Mouse (Mus musculus) granulocyte monocyte progenitor cell, adult 5-6 weeks (primary cell): ENCODE measurements around the gene Tspan31. TPM values are rescaled to one million over a fixed set of nuclear protein-coding genes. Genes with fewer than 3 reads are reported as not detected.
A peak's percentile ranks its signal among the peaks of the same experiment; 100 is the strongest.

Source experiments
- ATAC-seq: replicated peaks from 2 replicates; pipeline ENCODE4 v1.8.0; 2016; ENCODE audit warnings: mild to moderate bottlenecking, moderate TSS enrichment, inconsistent platforms; ENCODE audit not compliant: poor library complexity, severe bottlenecking
- total RNA-seq, 2 experiments: library from RNA; stranded (forward) in 1 of 2; stranded (reverse) in 1 of 2; fragments of 200-712, 200-1000 nt in 1 of 2; fragments of >200 nt in 1 of 2; fragmentation: Nextera tagmentation in 1 of 2; gene quantifications; 2 replicates each; pipeline ENCODE4 v1.2.3; 2014 to 2017

The Tspan31 gene
- total RNA-seq, 2 experiments from 2014 or later: 82.6 to 102 TPM

DNA sequence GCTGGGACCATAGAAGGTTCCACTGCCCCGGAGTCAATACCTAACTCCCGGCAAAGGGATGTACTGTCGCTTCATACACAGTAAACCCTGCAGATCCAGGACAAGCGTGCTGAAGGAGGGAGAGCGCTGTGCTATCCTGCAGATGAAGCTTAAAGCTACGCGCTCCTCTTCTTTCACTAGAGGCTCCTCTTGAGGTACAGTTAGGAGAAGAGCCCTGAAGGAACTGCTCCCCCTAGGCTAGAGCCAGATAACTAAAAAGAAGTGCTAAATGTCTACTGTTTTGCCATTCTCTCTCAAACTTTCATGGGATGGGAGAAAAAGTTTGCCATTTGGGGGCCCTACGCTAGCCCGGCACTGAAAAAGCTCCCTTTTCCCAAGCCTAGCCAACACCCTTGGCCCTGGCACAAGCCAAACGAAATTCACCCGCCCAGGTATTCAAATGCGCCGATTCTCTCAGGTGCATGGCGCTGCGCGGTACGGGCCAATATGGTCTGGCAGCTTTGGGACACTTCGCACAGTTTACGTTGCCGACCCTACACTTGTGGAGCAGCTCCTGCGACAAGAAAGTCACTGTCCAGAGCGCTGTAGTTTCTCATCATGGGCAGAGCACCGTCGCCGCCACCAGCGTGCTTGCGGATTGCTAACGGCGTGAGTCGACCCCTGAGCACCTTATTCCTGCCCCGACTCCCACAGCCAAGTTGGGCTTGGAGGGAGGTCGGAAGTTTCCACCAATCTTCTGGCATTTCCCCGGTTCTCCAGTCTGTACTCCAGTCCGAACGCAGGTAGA is 21.3 kb downstream of the Tspan31 start:
- ATAC-seq: peak; percentile 1; the same call in 1 of the 2 replicates

DNA sequence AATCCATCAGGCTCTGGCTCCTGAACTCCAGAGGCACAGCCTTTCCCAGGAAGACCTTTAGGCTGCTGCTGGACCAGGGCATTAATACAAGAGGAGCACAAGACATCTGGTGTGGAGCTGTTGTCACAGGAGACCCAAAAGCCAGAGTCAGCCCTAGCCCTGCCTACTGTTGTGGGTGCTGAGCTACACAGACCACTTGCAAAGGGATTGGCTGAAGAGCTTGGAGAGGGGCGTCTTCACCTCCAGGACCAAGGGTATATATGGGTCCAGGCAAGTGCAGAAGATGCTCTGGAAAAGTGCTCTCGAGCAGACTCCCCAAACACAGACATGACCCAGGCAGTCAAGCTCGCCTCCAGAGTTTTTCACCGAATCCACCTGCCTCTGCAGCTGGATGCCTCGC is 22.1 kb downstream of the Tspan31 start, which contains the start of gene Cyp27b1:
TSS of gene Cyp27b1 (plus strand) at position 297 of the 400 bp plus-strand sequence.
- ATAC-seq: no peak

DNA sequence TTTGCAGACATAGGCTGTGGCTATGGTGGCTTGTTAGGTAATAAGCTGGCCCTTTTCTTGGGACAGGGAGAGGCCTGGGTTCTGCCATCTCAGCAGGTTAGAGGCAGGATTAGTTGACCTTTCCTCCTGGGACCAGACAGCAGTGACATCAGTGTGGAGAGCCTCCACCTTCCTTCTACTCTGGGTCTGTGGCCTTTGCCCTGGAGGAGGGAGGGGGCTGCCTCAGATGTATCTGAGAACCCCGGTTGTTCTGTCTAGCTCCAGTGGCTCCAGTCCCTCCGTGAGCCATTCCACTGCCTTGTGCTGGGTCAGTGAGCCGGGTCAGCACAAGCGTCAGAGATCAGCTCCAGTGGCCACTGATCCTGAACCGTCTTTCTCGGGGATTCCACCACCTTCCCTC is 26.9 kb downstream of the Tspan31 start:
- no peak for ATAC-seq

DNA sequence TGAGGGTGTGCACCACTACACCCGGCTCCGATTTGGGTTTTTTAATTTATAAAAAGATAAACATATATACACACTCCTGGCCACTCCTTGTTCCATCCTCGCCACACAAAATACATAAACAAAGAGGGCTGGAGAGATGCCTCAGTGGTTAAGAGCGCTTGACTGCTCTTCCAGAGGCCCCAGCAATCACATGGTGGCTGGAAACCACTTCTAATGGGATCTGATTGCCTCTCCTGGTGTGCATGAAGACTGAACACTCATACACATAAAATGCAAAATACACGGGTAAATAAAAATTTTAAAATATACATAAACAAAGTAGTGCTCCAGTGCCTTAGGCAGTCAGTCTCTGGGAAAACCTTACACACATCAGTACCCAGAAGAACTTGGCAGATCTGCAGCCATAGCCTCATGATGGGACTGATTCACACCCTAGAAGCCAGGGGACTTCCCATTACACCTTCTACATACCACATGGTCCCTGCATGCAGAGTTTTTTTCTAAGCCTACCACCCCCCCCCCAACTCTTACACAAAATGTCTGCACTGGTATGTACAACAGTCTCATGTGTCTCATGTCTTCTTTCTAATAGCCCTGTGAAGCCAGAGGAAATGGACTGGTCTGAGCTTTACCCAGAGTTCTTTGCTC is 27.5 kb downstream of the Tspan31 start:
- no peak for ATAC-seq

GRCm38 (mm10) chr10:127041774-127042338 is 28.2 kb downstream of the Tspan31 start:
- ATAC-seq: peak; percentile 86

- ATAC-seq: peak; percentile 49
These were observed 28.7 kb downstream of the Tspan31 start, which contains the start of the genes Mettl1 and Eef1akmt3 for GRCm38 (mm10) chr10:127041274-127041766. Gene Mettl1, plus strand, starts transcription at chr10:127041414. Gene Eef1akmt3, minus strand, starts transcription at chr10:127041513.

GRCm38 (mm10) chr10:127040569-127041214 is 29.4 kb downstream of the Tspan31 start:
- peak; percentile 14; the same call in 1 of the 2 replicates for ATAC-seq

- no peak for ATAC-seq
These were observed 32.4 kb downstream of the Tspan31 start for GRCm38 (mm10) chr10:127037641-127038040.

GRCm38 (mm10) chr10:127036273-127036672 is 33.8 kb downstream of the Tspan31 start:
- ATAC-seq: no peak

DNA sequence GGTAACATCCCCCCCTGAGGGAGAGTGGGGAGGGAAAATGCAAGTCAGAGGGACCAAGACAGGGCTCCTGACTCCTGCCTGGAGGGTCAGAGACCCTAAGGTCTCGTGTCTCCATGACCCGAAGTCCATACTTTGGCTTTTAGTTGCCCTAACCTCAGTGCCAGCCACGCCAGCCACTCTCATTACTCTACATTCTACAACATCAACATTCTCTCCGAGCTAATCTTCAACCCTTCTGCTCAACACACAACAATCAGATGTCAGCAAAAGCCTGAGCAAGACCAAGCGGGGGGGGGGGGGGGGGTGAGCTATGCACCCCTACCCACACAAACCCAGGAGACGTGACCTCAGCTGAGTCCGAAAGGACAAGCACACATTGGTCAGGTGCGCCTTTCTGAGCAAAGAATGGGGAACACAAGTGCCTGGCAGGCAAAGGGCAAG is 36.7 kb downstream of the Tspan31 start:
- ATAC-seq: no peak

GRCm38 (mm10) chr10:127030336-127031296 is 39.4 kb downstream of the Tspan31 start, which contains the start of gene Tsfm:
Gene Tsfm, minus strand, starts transcription at chr10:127030840.
- ATAC-seq: peak; percentile 99

GRCm38 (mm10) chr10:127018422-127018821 is 51.6 kb downstream of the Tspan31 start:
- no peak for ATAC-seq

Other genes with a start within 250 kb of the Tspan31 start
- gene Atp23, start 168.9 kb downstream of the Tspan31 start, total RNA-seq (2014; fragmentation: Nextera tagmentation): 19.0 and 20.2 TPM in 2 replicates
- gene Atp23, start 168.9 kb downstream of the Tspan31 start, total RNA-seq (2017): 12.8 and 15.7 TPM in 2 replicates
- 53.4 and 62.9 TPM in 2 replicates for gene Ctdsp2, start 91.5 kb downstream of the Tspan31 start, total RNA-seq (2014; fragmentation: Nextera tagmentation)
- 21.2 and 21.5 TPM in 2 replicates for gene Ctdsp2, start 91.5 kb downstream of the Tspan31 start, total RNA-seq (2017)
- gene Avil, start 69.6 kb downstream of the Tspan31 start, total RNA-seq (2014; fragmentation: Nextera tagmentation): not detected in 2 replicates
- gene Avil, start 69.6 kb downstream of the Tspan31 start, total RNA-seq (2017): not detected in 2 replicates
- gene Tsfm, start 39.4 kb downstream of the Tspan31 start, total RNA-seq (2014; fragmentation: Nextera tagmentation): 32.9 and 52.7 TPM in 2 replicates
- 33.1 and 41.5 TPM in 2 replicates for gene Tsfm, start 39.4 kb downstream of the Tspan31 start, total RNA-seq (2017)
- 40.4 and 47.0 TPM in 2 replicates for gene Mettl1, start 28.9 kb downstream of the Tspan31 start, total RNA-seq (2014; fragmentation: Nextera tagmentation)
- gene Mettl1, start 28.9 kb downstream of the Tspan31 start, total RNA-seq (2017): 25.8 and 36.7 TPM in 2 replicates
- 0.13 TPM in 1 of 2 replicates, not detected in the other for gene Eef1akmt3, start 28.8 kb downstream of the Tspan31 start, total RNA-seq (2014; fragmentation: Nextera tagmentation)
- not detected in 2 replicates for gene Eef1akmt3, start 28.8 kb downstream of the Tspan31 start, total RNA-seq (2017)
- gene Cyp27b1, start 22.0 kb downstream of the Tspan31 start, total RNA-seq (2014; fragmentation: Nextera tagmentation): 0.45 TPM in 1 of 2 replicates, not detected in the other
- gene Cyp27b1, start 22.0 kb downstream of the Tspan31 start, total RNA-seq (2017): 0.69 TPM in 1 of 2 replicates, not detected in the other
- gene March9, start 10.1 kb downstream of the Tspan31 start, total RNA-seq (2014; fragmentation: Nextera tagmentation): not detected in 2 replicates
- not detected in 2 replicates for gene March9, start 10.1 kb downstream of the Tspan31 start, total RNA-seq (2017)
- 721 and 802 TPM in 2 replicates for gene Cdk4, start 6.7 kb downstream of the Tspan31 start, total RNA-seq (2014; fragmentation: Nextera tagmentation)
- gene Cdk4, start 6.7 kb downstream of the Tspan31 start, total RNA-seq (2017): 568 and 716 TPM in 2 replicates
- 26.3 and 27.2 TPM in 2 replicates for gene Agap2, start 5.0 kb upstream of the Tspan31 start, total RNA-seq (2014; fragmentation: Nextera tagmentation)
- gene Agap2, start 5.0 kb upstream of the Tspan31 start, total RNA-seq (2017): 18.8 and 34.4 TPM in 2 replicates
- gene Os9, start 50.9 kb upstream of the Tspan31 start, total RNA-seq (2014; fragmentation: Nextera tagmentation): 73.3 and 80.0 TPM in 2 replicates
- gene Os9, start 50.9 kb upstream of the Tspan31 start, total RNA-seq (2017): 202 and 218 TPM in 2 replicates
- gene B4galnt1, start 95.0 kb upstream of the Tspan31 start, total RNA-seq (2014; fragmentation: Nextera tagmentation): 288 and 308 TPM in 2 replicates
- gene B4galnt1, start 95.0 kb upstream of the Tspan31 start, total RNA-seq (2017): 141 and 161 TPM in 2 replicates
- 0.15 TPM in 1 of 2 replicates, not detected in the other for gene Slc26a10, start 110.4 kb upstream of the Tspan31 start, total RNA-seq (2014; fragmentation: Nextera tagmentation)
- gene Slc26a10, start 110.4 kb upstream of the Tspan31 start, total RNA-seq (2017): 0.26 and 0.88 TPM in 2 replicates
- 3.2 TPM in 1 of 2 replicates, not detected in the other for gene Arhgef25, start 119.8 kb upstream of the Tspan31 start, total RNA-seq (2014; fragmentation: Nextera tagmentation)
- 0.15 and 0.95 TPM in 2 replicates for gene Arhgef25, start 119.8 kb upstream of the Tspan31 start, total RNA-seq (2017)
- 51.9 and 54.4 TPM in 2 replicates for gene Dtx3, start 125.5 kb upstream of the Tspan31 start, total RNA-seq (2014; fragmentation: Nextera tagmentation)
- 17.9 and 19.9 TPM in 2 replicates for gene Dtx3, start 125.5 kb upstream of the Tspan31 start, total RNA-seq (2017)
- gene Pip4k2c, start 141.3 kb upstream of the Tspan31 start, total RNA-seq (2014; fragmentation: Nextera tagmentation): 12.1 and 13.6 TPM in 2 replicates
- 7.6 and 13.8 TPM in 2 replicates for gene Pip4k2c, start 141.3 kb upstream of the Tspan31 start, total RNA-seq (2017)
- gene Kif5a, start 193.1 kb upstream of the Tspan31 start, total RNA-seq (2014; fragmentation: Nextera tagmentation): 1.4 TPM in 1 of 2 replicates, not detected in the other
- gene Kif5a, start 193.1 kb upstream of the Tspan31 start, total RNA-seq (2017): 0.30 and 0.31 TPM in 2 replicates
- 62.3 and 72.1 TPM in 2 replicates for gene Dctn2, start 196.1 kb upstream of the Tspan31 start, total RNA-seq (2014; fragmentation: Nextera tagmentation)
- 80.4 and 83.9 TPM in 2 replicates for gene Dctn2, start 196.1 kb upstream of the Tspan31 start, total RNA-seq (2017)
- gene Mbd6, start 218.8 kb upstream of the Tspan31 start, total RNA-seq (2014; fragmentation: Nextera tagmentation): 53.3 and 72.1 TPM in 2 replicates
- gene Mbd6, start 218.8 kb upstream of the Tspan31 start, total RNA-seq (2017): 4.1 TPM in 2 replicates
- gene Mars, start 241.5 kb upstream of the Tspan31 start, total RNA-seq (2014; fragmentation: Nextera tagmentation): 63.0 and 105 TPM in 2 replicates
- 193 and 221 TPM in 2 replicates for gene Mars, start 241.5 kb upstream of the Tspan31 start, total RNA-seq (2017)